Mouse (Mus musculus) v-Abl transformed pro-B cells (cell line): ENCODE results near the gene Pex11b.
"Not testable (repeated sequence)": the region's sequence is repeated elsewhere in the genome, so short reads cannot be mapped to it uniquely, and the experiment has no call there.

Source experiments
- in situ Hi-C, 2 experiments: fragments of 400-800 bp; cut with MboI; formaldehyde crosslinking; loops; one replicate each; pipeline ENCODE4 v1.15.1; 2025; ENCODE audit not compliant: unreplicated experiment in 2 of 2

Gene Pex11b

GRCm38 (mm10) chr3:96634928-96635879 lies at the start of gene Pex11b, which contains the start of gene Gm42957:
TSS of gene Pex11b (plus strand) at chr3:96635376.
TSS of gene Gm42957 (plus strand) at chr3:96635474.
- in situ Hi-C loops: loop anchor here (5.0 to 25.0 kb wide), 2 partner anchors 53 to 348 kb away; partner anchors contain the start of gene Fcgr1 (in 2 of the 2)

GRCm38 (mm10) chr3:96590657-96591056 lies 44.5 kb upstream of the Pex11b start:
- in situ Hi-C loops: no loop called here

- in situ Hi-C loops: no loop called here
Measured at GRCm38 (mm10) chr3:96593374-96593773, 41.8 kb upstream of the Pex11b start.

- in situ Hi-C loops: no loop called here
Measured at GRCm38 (mm10) chr3:96593790-96594560, 41.2 kb upstream of the Pex11b start, which contains the start of gene Polr3gl. TSS of gene Polr3gl (minus strand) at chr3:96594181.

GRCm38 (mm10) chr3:96594851-96595250 lies 40.3 kb upstream of the Pex11b start:
- in situ Hi-C loops: no loop called here

- in situ Hi-C loops: no loop called here
Measured at GRCm38 (mm10) chr3:96595661-96596060, 39.5 kb upstream of the Pex11b start.

- in situ Hi-C loops: no loop called here
Measured at GRCm38 (mm10) chr3:96596228-96596707, 38.9 kb upstream of the Pex11b start, which contains the start of gene Ankrd34a. TSS of gene Ankrd34a (plus strand) at chr3:96596636.

- in situ Hi-C loops: no loop called here
Measured at GRCm38 (mm10) chr3:96596855-96597254, 38.3 kb upstream of the Pex11b start.

- in situ Hi-C loops: no loop called here
Measured at GRCm38 (mm10) chr3:96597435-96597891, 37.7 kb upstream of the Pex11b start.

- in situ Hi-C loops: no loop called here
Measured at GRCm38 (mm10) chr3:96598156-96599068, 36.8 kb upstream of the Pex11b start.

- in situ Hi-C loops: no loop called here
Measured at GRCm38 (mm10) chr3:96599069-96599393, 36.1 kb upstream of the Pex11b start.

- in situ Hi-C loops: no loop called here
Measured at GRCm38 (mm10) chr3:96599411-96599810, 35.8 kb upstream of the Pex11b start.

GRCm38 (mm10) chr3:96600639-96601250 lies 34.4 kb upstream of the Pex11b start, which contains the start of gene Lix1l:
TSS of gene Lix1l (plus strand) at chr3:96601149.
- in situ Hi-C loops: no loop called here

GRCm38 (mm10) chr3:96601251-96601787 lies 33.9 kb upstream of the Pex11b start:
- in situ Hi-C loops: no loop called here

- in situ Hi-C loops: no loop called here
Measured at GRCm38 (mm10) chr3:96601941-96602703, 33.1 kb upstream of the Pex11b start.

GRCm38 (mm10) chr3:96602704-96603084 lies 32.5 kb upstream of the Pex11b start:
- in situ Hi-C loops: no loop called here

- in situ Hi-C loops: no loop called here
Measured at GRCm38 (mm10) chr3:96603311-96603710, 31.9 kb upstream of the Pex11b start.

GRCm38 (mm10) chr3:96606007-96606406 lies 29.2 kb upstream of the Pex11b start:
- in situ Hi-C loops: not testable (repeated sequence)
